ENCODE assay signal across 9 mouse cellular contexts in genomic region chr11:102728614-102729013, GRCm38 (mm10). TPM values are rescaled to one million over a fixed set of nuclear protein-coding genes. Genes with fewer than 3 reads are reported as not detected.
A peak's percentile ranks its signal among the peaks of the same experiment; 100 is the strongest.
DNase-seq lines count a peak whose midpoint lies in the region; ATAC-seq and TF ChIP-seq lines count a peak whose summit lies in the region.
"Had no signal": no experiment of that assay in that cellular context is flagged by ENCODE, and none has a peak within 500 bp of the region (broad histone marks: within the 10 kb centered on the region; RNA-seq: fewer than 3 reads in every experiment).

No protein-coding gene starts in this region.

- no peak overlapping the region for H3K27ac ChIP-seq in forebrain, postnatal 0 days (ENCODE audit: low read depth, low read length)
- H3K27ac ChIP-seq in forebrain, embryonic 16.5 days (ENCODE audit: low read length), result no peak overlapping the region
- H3K27ac ChIP-seq: liver, embryonic 15.5 days had no signal

- no peak overlapping the region for H3K4me2 ChIP-seq in forebrain, postnatal 0 days (ENCODE audit: low read depth)
- H3K4me2 ChIP-seq in forebrain, embryonic 16.5 days (ENCODE audit: low read length), result no peak overlapping the region
- H3K4me2 ChIP-seq: liver, embryonic 15.5 days had no signal

- ATAC-seq in forebrain, postnatal 0 days, result peak; percentile 47
- ATAC-seq in forebrain, embryonic 16.5 days, result no peak

- H3K4me3 ChIP-seq in forebrain, postnatal 0 days (ENCODE audit: low read depth, low read length), result no peak overlapping the region
- H3K4me3 ChIP-seq in forebrain, embryonic 16.5 days (replicated peaks; ENCODE audit: low read length), result no peak overlapping the region
- H3K4me3 ChIP-seq: liver, embryonic 15.5 days had no signal

- 29% methylated on average over 7 of the region's 7 CpGs for WGBS in forebrain, postnatal 0 days
- 38% methylated on average over 7 of the region's 7 CpGs for WGBS in forebrain, embryonic 16.5 days

- peak; percentile 64 for DNase-seq in forebrain, postnatal 0 days
- peak; percentile 39 to 41 for DNase-seq in right cerebral cortex, postnatal 10 days (ENCODE audit: low spot score in 2 of 2)
- DNase-seq in right cerebral cortex, adult 18-20 months, result no peak
- DNase-seq in embryo, embryonic 11.5 days (ENCODE audit: low read depth, low spot score), result peak; percentile 36
- peak; percentile 62 for DNase-seq in kidney, postnatal 14 days
- DNase-seq in retina, postnatal 1 day, result peak; percentile 86
- DNase-seq in neural tube, embryonic 10.5 days (ENCODE audit: extremely low spot score, low spot score), result no peak

- H3K36me3 ChIP-seq in forebrain, postnatal 0 days (ENCODE audit: insufficient read depth), result no peaks in the 10 kb centered on the region
- H3K36me3 ChIP-seq in forebrain, embryonic 16.5 days (ENCODE audit: control insufficient read depth, insufficient read depth), result no peaks in the 10 kb centered on the region
- H3K36me3 ChIP-seq: liver, embryonic 15.5 days had no signal

- no peaks in the 10 kb centered on the region for H3K4me1 ChIP-seq in forebrain, postnatal 0 days (ENCODE audit: insufficient read depth)
- no peaks in the 10 kb centered on the region for H3K4me1 ChIP-seq in forebrain, embryonic 16.5 days (replicated peaks; ENCODE audit: control insufficient read depth, insufficient read depth, low read length)
- H3K4me1 ChIP-seq: liver, embryonic 15.5 days had no signal

- no peaks in the 10 kb centered on the region for H3K9me3 ChIP-seq in forebrain, postnatal 0 days (ENCODE audit: low read length)
- H3K9me3 ChIP-seq in forebrain, embryonic 16.5 days (ENCODE audit: control insufficient read depth, low read length), result no peaks in the 10 kb centered on the region
- H3K9me3 ChIP-seq: liver, embryonic 15.5 days had no signal

- no peak overlapping the region for H3K9ac ChIP-seq in forebrain, postnatal 0 days
- H3K9ac ChIP-seq in forebrain, embryonic 16.5 days (replicated peaks; ENCODE audit: low read depth, low read length), result no peak overlapping the region
- H3K9ac ChIP-seq: liver, embryonic 15.5 days had no signal

- TF ChIP-seq CTCF in forebrain, postnatal 0 days (IDR thresholded peaks at IDR 0.05; ENCODE audit: low read depth), result peak; percentile 63

- H3K27me3 ChIP-seq in forebrain, postnatal 0 days (ENCODE audit: insufficient read depth, low read length), result no peaks in the 10 kb centered on the region
- H3K27me3 ChIP-seq in forebrain, embryonic 16.5 days (replicated peaks; ENCODE audit: control insufficient read depth, insufficient read depth, low read length), result no peaks in the 10 kb centered on the region

RNA-seq across cellular contexts. Expression of gene Ccdc43, which starts 31.0 kb away (rescaled TPM):
- 33.6 and 36.9 TPM in 2 replicates for total RNA-seq in forebrain, postnatal 0 days (2014; rRNA removed)
- polyA plus RNA-seq in forebrain, postnatal 0 days (2015; fragmentation: Nextera tagmentation; extraction: Ambion mirVana), result 32.1 and 36.6 TPM in 2 replicates
- polyA plus RNA-seq in forebrain, embryonic 16.5 days (2015; fragmentation: Nextera tagmentation; extraction: Ambion mirVana), result 46.8 and 51.2 TPM in 2 replicates

RNA-seq across cellular contexts. Expression of gene Adam11, which starts 32.6 kb away (rescaled TPM):
- 37.9 and 49.9 TPM in 2 replicates for total RNA-seq in forebrain, postnatal 0 days (2014; rRNA removed)
- 14.1 and 17.6 TPM in 2 replicates for polyA plus RNA-seq in forebrain, postnatal 0 days (2015; fragmentation: Nextera tagmentation; extraction: Ambion mirVana)
- polyA plus RNA-seq in forebrain, embryonic 16.5 days (2015; fragmentation: Nextera tagmentation; extraction: Ambion mirVana), result 21.4 and 33.7 TPM in 2 replicates

Comparison
In these comparisons a context has a peak if more than half of its experiments do, and no peak if none do; other contexts are left out.
1. DNase-seq: peak in forebrain, postnatal 0 days (single experiment), right cerebral cortex, postnatal 10 days (2 of 2), embryo, embryonic 11.5 days (single experiment), kidney, postnatal 14 days (single experiment) and retina, postnatal 1 day (single experiment); none in right cerebral cortex, adult 18-20 months (single experiment) and neural tube, embryonic 10.5 days (single experiment).